Mouse (Mus musculus) layer of hippocampus, adult 9-11 months (tissue): ENCODE measurements at regions not wholly inside any gene's neighbourhood (a gene's known extent, or its start where the extent isn't known, plus 50 kb on each side); places are given as distances from the start of the nearest gene placed in this dataset.
A peak's percentile ranks its signal among the peaks of the same experiment; 100 is the strongest.

Experiments
- DNase-seq: peaks from one replicate; pipeline ENCODE4 v3.0.0; 2022

GRCm38 (mm10) chr9:47444752-47445151, 85.2 kb upstream of the Cadm1 start:
- no peak for DNase-seq

- peak; percentile 9 for DNase-seq
Measured at GRCm38 (mm10) chr9:47445332-47445731, 84.6 kb upstream of the Cadm1 start.

GRCm38 (mm10) chr9:47452752-47453151, 77.2 kb upstream of the Cadm1 start:
- DNase-seq: no peak

- no peak for DNase-seq
Measured at GRCm38 (mm10) chr9:47458721-47459418, 71.1 kb upstream of the Cadm1 start.

GRCm38 (mm10) chr9:47459461-47460049, 70.4 kb upstream of the Cadm1 start:
- no peak for DNase-seq

- DNase-seq: no peak
Measured at GRCm38 (mm10) chr9:47460241-47460640, 69.7 kb upstream of the Cadm1 start.

- DNase-seq: no peak
Measured at GRCm38 (mm10) chr9:47461915-47462314, 68.1 kb upstream of the Cadm1 start.

GRCm38 (mm10) chr9:47466767-47467166, 63.2 kb upstream of the Cadm1 start:
- no peak for DNase-seq

- no peak for DNase-seq
Measured at GRCm38 (mm10) chr9:47467815-47468214, 62.2 kb upstream of the Cadm1 start.

GRCm38 (mm10) chr9:47469576-47469975, 60.4 kb upstream of the Cadm1 start:
- DNase-seq: no peak

GRCm38 (mm10) chr9:47470741-47471140, 59.2 kb upstream of the Cadm1 start:
- DNase-seq: no peak

GRCm38 (mm10) chr9:47471767-47472420, 58.1 kb upstream of the Cadm1 start:
- no peak for DNase-seq

- no peak for DNase-seq
Measured at GRCm38 (mm10) chr9:47473776-47474365, 56.1 kb upstream of the Cadm1 start.

GRCm38 (mm10) chr9:47474776-47475175, 55.2 kb upstream of the Cadm1 start:
- no peak for DNase-seq

GRCm38 (mm10) chr9:47477889-47478288, 52.1 kb upstream of the Cadm1 start:
- no peak for DNase-seq
